Comparison of ENCODE assay signal across 31 mouse cellular contexts in genomic region chr7:98608520-98608919, GRCm38 (mm10). TPM values are rescaled to one million over a fixed set of nuclear protein-coding genes. Genes with fewer than 3 reads are reported as not detected.
A peak's percentile ranks its signal among the peaks of the same experiment; 100 is the strongest.
DNase-seq lines count a peak whose midpoint lies in the region; ATAC-seq and TF ChIP-seq lines count a peak whose summit lies in the region.
"Had no signal": no experiment of that assay in that cellular context is flagged by ENCODE, and none has a peak within 500 bp of the region (broad histone marks: within the 10 kb centered on the region; RNA-seq: fewer than 3 reads in every experiment).

No protein-coding gene starts in this region.

- H3K9ac ChIP-seq in midbrain, postnatal 0 days (replicated peaks; ENCODE audit: low read length, poor library complexity, severe bottlenecking), result no peak overlapping the region
- H3K9ac ChIP-seq in stomach, postnatal 0 days (ENCODE audit: low read length), result no peak overlapping the region
- H3K9ac ChIP-seq: heart, embryonic 12.5 days; hindbrain, embryonic 15.5 days; liver, embryonic 13.5 days; midbrain, embryonic 13.5 days; stomach, embryonic 15.5 days had no signal

- no peak for TF ChIP-seq EP300 in stomach, postnatal 0 days (optimal IDR thresholded peaks at IDR 0.05)

- H3K27ac ChIP-seq in gastrocnemius, adult 2 months, result no peak overlapping the region
- no peak overlapping the region for H3K27ac ChIP-seq in layer of hippocampus, adult 2 months
- no peak overlapping the region for H3K27ac ChIP-seq in midbrain, postnatal 0 days (ENCODE audit: low read depth, low read length)
- H3K27ac ChIP-seq in midbrain, embryonic 10.5 days (replicated peaks), result no peak overlapping the region
- no peak overlapping the region for H3K27ac ChIP-seq in stomach, postnatal 0 days (replicated peaks)
- H3K27ac ChIP-seq: hindbrain, embryonic 10.5 days; hindbrain, embryonic 15.5 days; liver, embryonic 13.5 days; midbrain, embryonic 13.5 days; stomach, embryonic 15.5 days had no signal

- H3K4me1 ChIP-seq in midbrain, postnatal 0 days (ENCODE audit: insufficient read depth, low read length), result no peaks in the 10 kb centered on the region
- H3K4me1 ChIP-seq in midbrain, embryonic 10.5 days, result no peaks in the 10 kb centered on the region
- H3K4me1 ChIP-seq in stomach, postnatal 0 days (replicated peaks; ENCODE audit: control insufficient read depth, insufficient read depth), result no peaks in the 10 kb centered on the region
- H3K4me1 ChIP-seq: heart, embryonic 12.5 days; hindbrain, embryonic 10.5 days; hindbrain, embryonic 15.5 days; liver, embryonic 13.5 days; midbrain, embryonic 13.5 days; stomach, embryonic 15.5 days had no signal

- H3K4me3 ChIP-seq in gastrocnemius, adult 2 months, result no peak overlapping the region
- H3K4me3 ChIP-seq in layer of hippocampus, adult 2 months, result no peak overlapping the region
- H3K4me3 ChIP-seq in midbrain, postnatal 0 days (ENCODE audit: low read depth, low read length), result no peak overlapping the region
- no peak overlapping the region for H3K4me3 ChIP-seq in midbrain, embryonic 10.5 days
- no peak overlapping the region for H3K4me3 ChIP-seq in stomach, postnatal 0 days (ENCODE audit: low read depth, low read length)
- H3K4me3 ChIP-seq: erythroblast, embryonic 14.5 days; heart, embryonic 12.5 days; hindbrain, embryonic 10.5 days; hindbrain, embryonic 15.5 days; liver, embryonic 13.5 days; megakaryocyte, embryonic 14.5 days; midbrain, embryonic 13.5 days; stomach, embryonic 15.5 days had no signal

- no peaks in the 10 kb centered on the region for H3K9me3 ChIP-seq in midbrain, postnatal 0 days (ENCODE audit: low read length)
- no peaks in the 10 kb centered on the region for H3K9me3 ChIP-seq in midbrain, embryonic 10.5 days (replicated peaks)
- no peaks in the 10 kb centered on the region for H3K9me3 ChIP-seq in stomach, postnatal 0 days (ENCODE audit: control insufficient read depth, low read length)
- H3K9me3 ChIP-seq: heart, embryonic 12.5 days; hindbrain, embryonic 10.5 days; hindbrain, embryonic 15.5 days; liver, embryonic 13.5 days; megakaryocyte, embryonic 14.5 days; midbrain, embryonic 13.5 days; stomach, embryonic 15.5 days had no signal

- intact Hi-C loops in gastrocnemius, adult 2 months (cut with DNase I), result no loop called here

- H3K4me2 ChIP-seq in midbrain, postnatal 0 days (ENCODE audit: low read depth, low read length, poor library complexity, severe bottlenecking), result no peak overlapping the region
- H3K4me2 ChIP-seq in stomach, postnatal 0 days (replicated peaks; ENCODE audit: low read depth), result no peak overlapping the region
- H3K4me2 ChIP-seq: heart, embryonic 12.5 days; hindbrain, embryonic 15.5 days; liver, embryonic 13.5 days; midbrain, embryonic 13.5 days; stomach, embryonic 15.5 days had no signal

- peak; percentile 37; the same call in 1 of the 2 replicates for TF ChIP-seq CTCF in gastrocnemius, adult 2 months (IDR thresholded peaks at IDR 0.05)
- TF ChIP-seq CTCF in layer of hippocampus, adult 2 months (conservative IDR thresholded peaks at IDR 0.05), result peak; percentile 59
- TF ChIP-seq CTCF in midbrain, postnatal 0 days (IDR thresholded peaks at IDR 0.05), result peak; percentile 39; the same call in 1 of the 2 replicates
- peak; percentile 45; the same call in 1 of the 2 replicates for TF ChIP-seq CTCF in stomach, postnatal 0 days (IDR thresholded peaks at IDR 0.05; ENCODE audit: low read depth)

- no peak for ATAC-seq in midbrain, postnatal 0 days (ENCODE audit: low FRiP score)
- no peak for ATAC-seq in stomach, postnatal 0 days (ENCODE audit: low FRiP score, low TSS enrichment)
- ATAC-seq: activated CD4-positive, CD25-positive, alpha-beta regulatory T cell, adult 4 months; CD4-positive, CD25-positive, alpha-beta regulatory T cell, adult 4 months; inflammation-experienced regulatory T-cells, adult 6 months; midbrain, embryonic 13.5 days had no signal

- H3K27me3 ChIP-seq in midbrain, postnatal 0 days (ENCODE audit: insufficient read depth, low read length), result no peaks in the 10 kb centered on the region
- no peaks in the 10 kb centered on the region for H3K27me3 ChIP-seq in midbrain, embryonic 10.5 days (ENCODE audit: low read depth, poor library complexity, severe bottlenecking)
- no peaks in the 10 kb centered on the region for H3K27me3 ChIP-seq in stomach, postnatal 0 days (ENCODE audit: control insufficient read depth, insufficient read depth, low read length)
- H3K27me3 ChIP-seq: heart, embryonic 12.5 days; hindbrain, embryonic 15.5 days; liver, embryonic 13.5 days; megakaryocyte, embryonic 14.5 days; midbrain, embryonic 13.5 days; stomach, embryonic 15.5 days had no signal

- H3K36me3 ChIP-seq in midbrain, postnatal 0 days (ENCODE audit: insufficient read depth, low read length), result 0 out of 2 replicates have a peak, but pooled peaks cover 4% of the 10 kb centered on the region
- H3K36me3 ChIP-seq in midbrain, embryonic 10.5 days, result peaks cover 68% of the 10 kb centered on the region
- no peaks in the 10 kb centered on the region for H3K36me3 ChIP-seq in stomach, postnatal 0 days (ENCODE audit: control insufficient read depth, insufficient read depth, low read length)
- H3K36me3 ChIP-seq: stomach, embryonic 15.5 days had no signal

- no peak for DNase-seq in gastrocnemius, adult 2 months
- no peak for DNase-seq in gastrocnemius, adult 8-10 months (ENCODE audit: low spot score in 2 of 2)
- DNase-seq in layer of hippocampus, adult 2 months (ENCODE audit: low spot score in 2 of 2), result no peak
- DNase-seq in layer of hippocampus, adult 11-12 months (ENCODE audit: low spot score), result no peak
- no peak for DNase-seq in midbrain, postnatal 0 days (ENCODE audit: low spot score)
- no peak for DNase-seq in midbrain, embryonic 10.5 days (ENCODE audit: low spot score)
- no peak for DNase-seq in stomach, postnatal 0 days (ENCODE audit: low spot score)
- DNase-seq in spleen, adult 18-20 months, result no peak
- DNase-seq: adrenal gland, adult 8-10 months; cerebellum, adult 11-12 months; cerebellum, adult 9-11 months; gastrocnemius, postnatal 25 days; heart, adult 18-20 months; heart, postnatal 10 days; kidney, adult 2 months; kidney, postnatal 10 days; left cerebral cortex, postnatal 4 days; liver, embryonic 13.5 days; lung, adult 2 months; lung, postnatal 4 days; thymus, postnatal 14 days had no signal

RNA-seq across cellular contexts. Expression of gene Emsy, which starts 48.1 kb away (rescaled TPM):
- 10 to 100 TPM; 19.7 to 22.3 TPM for total RNA-seq in gastrocnemius, adult 2 months (2021)
- total RNA-seq in gastrocnemius, adult 8-10 months (2022), result 10 to 100 TPM; 14.1 to 16.4 (median 14.5) TPM
- 10 to 100 TPM; 69.9 to 82.7 TPM for total RNA-seq in layer of hippocampus, adult 2 months (2021)
- total RNA-seq in midbrain, postnatal 0 days (2014; rRNA removed), result 36.0 and 43.0 TPM in 2 replicates
- 25.8 and 26.6 TPM in 2 replicates for polyA plus RNA-seq in midbrain, postnatal 0 days (2015; fragmentation: Nextera tagmentation; extraction: Ambion mirVana)
- polyA plus RNA-seq in midbrain, embryonic 10.5 days (2016; fragmentation: Nextera tagmentation; extraction: Ambion mirVana), result 38.1 and 42.9 TPM in 2 replicates
- polyA plus RNA-seq in stomach, postnatal 0 days (2015; fragmentation: Nextera tagmentation; extraction: Ambion mirVana), result 5.0 and 6.3 TPM in 2 replicates
